Mouse (Mus musculus) skeletal muscle tissue, postnatal 0 days (tissue): ENCODE measurements around the gene Tube1. TPM values are rescaled to one million over a fixed set of nuclear protein-coding genes. Genes with fewer than 3 reads are reported as not detected.

Source experiments
- polyA plus RNA-seq: library from polyadenylated mRNA; unstranded; fragments of >200 nt; fragmentation: Nextera tagmentation; extraction: Ambion mirVana; gene quantifications from 2 replicates; pipeline ENCODE4 v1.2.1, GENCODE M21; 2015

The Tube1 gene
- polyA plus RNA-seq = 2.5 and 2.8 TPM in 2 replicates

DNA sequence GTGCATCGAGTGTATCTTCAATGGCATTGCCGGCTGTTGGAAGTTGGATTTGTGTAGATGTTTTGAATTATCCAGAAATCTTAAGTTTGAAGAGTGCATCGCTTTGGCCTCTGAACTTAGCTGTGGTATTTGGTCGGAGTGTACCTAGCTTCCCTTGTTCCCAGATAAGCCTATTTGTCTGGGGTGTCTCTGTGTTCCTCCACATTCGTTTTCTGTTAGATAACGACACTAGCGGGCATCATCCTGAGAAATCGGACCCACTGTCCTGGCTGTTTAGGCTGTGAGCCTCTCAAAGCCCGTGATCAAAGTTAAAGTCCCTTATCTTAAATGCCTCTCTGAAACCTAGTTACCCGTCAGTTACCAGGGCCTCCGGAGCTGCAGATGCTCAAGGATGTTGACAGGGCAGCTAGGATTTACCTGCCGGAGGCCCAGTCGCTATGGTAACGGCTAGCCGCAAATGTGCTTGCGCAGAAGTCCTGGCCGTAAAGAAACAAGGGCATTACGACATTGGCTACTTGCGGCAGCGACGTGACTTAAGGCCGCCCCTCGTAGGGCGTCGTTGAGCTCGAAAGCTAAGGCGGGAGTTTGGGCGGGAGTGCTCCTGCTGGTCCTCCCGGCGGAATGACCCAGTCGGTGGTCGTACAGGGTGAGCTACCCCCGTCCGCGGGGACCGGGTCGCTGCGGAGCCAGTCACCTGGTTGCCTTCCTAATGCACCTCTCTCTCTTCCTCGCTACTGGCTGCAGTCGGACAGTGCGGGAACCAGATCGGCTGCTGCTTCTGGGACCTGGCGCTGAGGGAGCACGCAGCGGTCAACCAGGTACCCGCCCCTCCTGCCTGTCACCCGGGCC is at the start of gene Tube1, which contains the start of gene Fam229b:
Gene Tube1, plus strand, starts transcription at position 515 of the 849 bp plus-strand sequence.
Gene Fam229b, minus strand, starts transcription at position 453 of the 849 bp plus-strand sequence.

DNA sequence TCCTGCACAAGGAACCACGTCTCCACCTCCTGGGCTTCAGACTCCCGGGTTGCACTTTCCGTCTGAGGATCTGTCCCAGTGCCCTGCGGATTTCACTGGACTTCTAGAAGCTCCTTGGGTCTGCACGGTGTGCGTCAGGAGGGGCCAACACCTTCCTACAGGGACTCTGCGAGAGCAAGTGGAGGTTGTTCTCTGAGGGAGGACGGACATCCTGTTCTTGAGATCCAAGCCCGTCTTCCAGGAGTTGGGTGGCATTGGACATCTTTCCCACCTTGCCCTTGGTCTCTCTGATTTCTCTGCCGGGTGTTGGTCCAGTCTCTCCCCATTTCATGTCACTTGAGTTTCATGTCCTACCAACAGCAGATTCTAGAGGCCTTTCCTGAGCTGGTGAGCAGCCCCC is 29.9 kb downstream of the Tube1 start, which contains the start of gene Ccn6:
Gene Ccn6, minus strand, starts transcription at position 101 of the 400 bp plus-strand sequence.

Other genes with a start within 250 kb of the Tube1 start
- 49.2 and 51.6 TPM in 2 replicates for gene Lama4, start 168.5 kb upstream of the Tube1 start, polyA plus RNA-seq
- gene Fam229b, start 62 bp upstream of the Tube1 start, polyA plus RNA-seq = 9.6 and 12.2 TPM in 2 replicates
- 0.18 and 0.19 TPM in 2 replicates for gene Ccn6, start 29.8 kb downstream of the Tube1 start, polyA plus RNA-seq
- gene Fyn, start 234.9 kb downstream of the Tube1 start, polyA plus RNA-seq = 19.6 and 21.3 TPM in 2 replicates